Mouse (Mus musculus): ENCODE results near the gene Tmem178b.

- no peak for TF ChIP-seq CHD2 (IDR thresholded peaks at IDR 0.05; ENCODE audit: low read depth, low read length)
- TF ChIP-seq ZNF384 (IDR thresholded peaks at IDR 0.05; ENCODE audit: low read depth, low read length) = no peak
- TF ChIP-seq HCFC1 (IDR thresholded peaks at IDR 0.05; ENCODE audit: borderline replicate concordance, insufficient read depth, low read length) = no peak
- TF ChIP-seq ZC3H11A (IDR thresholded peaks at IDR 0.05; ENCODE audit: borderline replicate concordance, low read depth, low read length) = no peak
- TF ChIP-seq MAFK (IDR thresholded peaks at IDR 0.05; ENCODE audit: insufficient read depth, low read depth, low read length) = no peak
Observed at GRCm38 (mm10) chr6:40123070-40123690, 250.1 kb downstream of the Tmem178b start.

Measured in ES-E14 (cell line).